ENCODE assay signal across 30 mouse cellular contexts in the genomic region with DNA sequence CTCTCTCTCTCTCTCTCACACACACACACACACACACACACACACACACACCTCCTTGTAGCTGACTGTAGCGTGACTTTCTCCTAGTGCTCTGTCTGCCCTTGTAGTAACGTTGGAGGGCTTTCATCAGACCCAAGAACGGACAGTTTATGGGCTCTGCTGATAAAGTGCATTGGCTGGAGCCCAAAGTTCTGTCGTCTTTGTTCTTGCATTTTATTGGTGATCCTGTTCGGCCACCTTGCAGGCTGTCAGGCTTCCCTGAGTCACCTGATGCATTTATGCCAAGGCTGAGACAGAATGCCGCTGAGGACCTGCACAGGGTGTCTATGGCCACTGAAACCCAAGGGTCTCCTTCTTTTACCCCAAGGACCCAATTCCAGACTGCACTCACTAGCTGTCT. TPM values are rescaled to one million over a fixed set of nuclear protein-coding genes. Genes with fewer than 3 reads are reported as not detected.
DNase-seq lines count a peak whose midpoint lies in the region; ATAC-seq and TF ChIP-seq lines count a peak whose summit lies in the region.
"Had no signal": no experiment of that assay in that cellular context is flagged by ENCODE, and none has a peak within 500 bp of the region (broad histone marks: within the 10 kb centered on the region; RNA-seq: fewer than 3 reads in every experiment).

No protein-coding gene starts in this region.

- H3K79me2 ChIP-seq in MEL (ENCODE audit: control insufficient read depth, insufficient read depth, low read length, poor library complexity): no peaks in the 10 kb centered on the region

- peaks cover 8 to 26% of the 10 kb centered on the region in 2 experiments for H3K4me1 ChIP-seq in MEL (ENCODE audit: control insufficient read depth in 1 of 2, insufficient read depth in 2 of 2, low read length in 2 of 2)

- TF ChIP-seq EP300 in MEL (IDR thresholded peaks at IDR 0.05; ENCODE audit: low read depth in 1 of 2, low read length in 2 of 2): peak; percentile 80 to 82

- TF ChIP-seq POLR2A in MEL (IDR thresholded peaks at IDR 0.05; ENCODE audit: control insufficient read depth in 1 of 2, insufficient read depth in 1 of 2, low read depth in 1 of 2, low read length in 2 of 2, poor library complexity in 1 of 2): no peak

- DNase-seq in cerebellum, postnatal 10 days: peak; percentile 31 to 35
- DNase-seq in cerebellum, adult 11-12 months: no peak
- peak; percentile 84 for DNase-seq in MEL (ENCODE audit: low read depth, low spot score)
- peak; percentile 69 for DNase-seq in adrenal gland, adult 8-10 months
- DNase-seq in embryo, embryonic 10 days (ENCODE audit: low spot score): no peak
- no peak for DNase-seq in kidney, postnatal 10 days
- no peak for DNase-seq in frontal cortex, postnatal 25 days (ENCODE audit: low spot score in 2 of 2)
- DNase-seq: cerebellum, adult 9-10 months; gastrocnemius, postnatal 10 days; heart, adult 18-20 months; heart, postnatal 14 days; layer of hippocampus, adult 9-11 months; liver, embryonic 13.5 days; lung, embryonic 14.5 days; lung, postnatal 36 days; retina, postnatal 1 day; right cerebral cortex, postnatal 25 days; thymus, adult 18-20 months; thymus, postnatal 4 days had no signal

- no peaks in the 10 kb centered on the region for H3K9me3 ChIP-seq in MEL (replicated peaks; ENCODE audit: insufficient read depth, low read length)
- H3K9me3 ChIP-seq: embryonic facial prominence, embryonic 12.5 days; forebrain, embryonic 13.5 days; liver, embryonic 13.5 days had no signal

- no peak for TF ChIP-seq RAD21 in MEL (IDR thresholded peaks at IDR 0.05; ENCODE audit: low read depth, low read length)

- no peaks in the 10 kb centered on the region for H3K27me3 ChIP-seq in MEL (ENCODE audit: control insufficient read depth in 1 of 2, insufficient read depth in 2 of 2, low read length in 2 of 2)

- ATAC-seq in erythroblast, adult 5-6 weeks (replicated peaks; ENCODE audit: low FRiP score, poor library complexity, severe bottlenecking): 0 out of 2 replicates have a peak, but pooled peaks have one; percentile 7
- ATAC-seq: activated CD4-positive, CD25-positive, alpha-beta regulatory T cell, adult 4 months; forebrain, embryonic 13.5 days; intestine, postnatal 0 days; midbrain, embryonic 16.5 days had no signal

- TF ChIP-seq CTCF in MEL (IDR thresholded peaks at IDR 0.05 in 2 of 3, conservative IDR thresholded peaks at IDR 0.05 in 1 of 3; ENCODE audit: control insufficient read depth in 1 of 3, insufficient read depth in 1 of 3, low read depth in 2 of 3, low read length in 3 of 3, poor library complexity in 1 of 3, severe bottlenecking in 1 of 3): no peak

- no peak overlapping the region for H3K27ac ChIP-seq in MEL (ENCODE audit: control insufficient read depth, low read depth, low read length)
- H3K27ac ChIP-seq: embryonic facial prominence, embryonic 12.5 days; forebrain, embryonic 13.5 days; heart, embryonic 13.5 days; limb, embryonic 13.5 days; liver, embryonic 13.5 days; neural tube, embryonic 13.5 days had no signal

- H3K36me3 ChIP-seq in MEL (ENCODE audit: control insufficient read depth in 1 of 2, insufficient read depth in 2 of 2, low read length in 2 of 2): peaks cover 0 to 16% of the 10 kb centered on the region in 2 experiments; a peak in 2 of 4 replicates
- H3K36me3 ChIP-seq: embryonic facial prominence, embryonic 12.5 days; heart, embryonic 13.5 days; limb, embryonic 13.5 days; liver, embryonic 13.5 days had no signal

- peak overlapping the region in 1 of 2 experiments; percentile 27; a peak in 1 of 4 replicates for H3K4me3 ChIP-seq in MEL (ENCODE audit: control insufficient read depth in 1 of 2, insufficient read depth in 1 of 2, low read depth in 2 of 2, low read length in 2 of 2)
- H3K4me3 ChIP-seq: embryonic facial prominence, embryonic 12.5 days; erythroblast, embryonic 14.5 days; forebrain, embryonic 13.5 days; heart, embryonic 13.5 days; limb, embryonic 13.5 days; liver, embryonic 13.5 days; myocyte; neural tube, embryonic 13.5 days had no signal

- no peak overlapping the region for H3K9ac ChIP-seq in MEL (ENCODE audit: control insufficient read depth, low read depth, low read length, poor library complexity, severe bottlenecking)
- H3K9ac ChIP-seq: embryonic facial prominence, embryonic 12.5 days; forebrain, embryonic 13.5 days; heart, embryonic 13.5 days; limb, embryonic 13.5 days; liver, embryonic 13.5 days; lung, embryonic 14.5 days; neural tube, embryonic 13.5 days had no signal

TF ChIP-seq in MEL, 35 proteins besides CTCF, POLR2A, EP300 and RAD21 (continues in another document):
- TF ChIP-seq MYC (IDR thresholded peaks at IDR 0.05; ENCODE audit: low read depth, low read length) (no peak), MYB (IDR thresholded peaks at IDR 0.05; ENCODE audit: low read depth, low read length) (peak; percentile 62), GABPA (IDR thresholded peaks at IDR 0.05; ENCODE audit: low read depth, low read length) (no peak), SMC3 (IDR thresholded peaks at IDR 0.05; ENCODE audit: low read depth, low read length) (0 out of 2 replicates have a peak, but pooled peaks have one; percentile 6), MAX (IDR thresholded peaks at IDR 0.05; ENCODE audit: low read length) (0 out of 2 replicates have a peak, but pooled peaks have one; percentile 44), ETS1 (IDR thresholded peaks at IDR 0.05; ENCODE audit: low read depth, low read length) (peak; percentile 70), POLR2AphosphoS2 (IDR thresholded peaks at IDR 0.05; ENCODE audit: low read length) (no peak), UBTF (IDR thresholded peaks at IDR 0.05; ENCODE audit: borderline replicate concordance, insufficient read depth, low read depth, low read length) (no peak), ELF1 (IDR thresholded peaks at IDR 0.05; ENCODE audit: low read depth, low read length) (no peak), MEF2A (IDR thresholded peaks at IDR 0.05; ENCODE audit: extremely low read depth, insufficient replicate concordance, low read depth, low read length, poor library complexity, severe bottlenecking) (0 out of 2 replicates have a peak, but pooled peaks have one; percentile 42), ZNF384 (IDR thresholded peaks at IDR 0.05; ENCODE audit: low read depth, low read length) (no peak), ZMIZ1 (IDR thresholded peaks at IDR 0.05; ENCODE audit: low read depth, low read length) (no peak), TCF12 (IDR thresholded peaks at IDR 0.05; ENCODE audit: low read depth, low read length) (peak; percentile 69), POLR2AphosphoS5 (IDR thresholded peaks at IDR 0.05; ENCODE audit: borderline replicate concordance, low read depth, low read length) (no peak), NRF1 (IDR thresholded peaks at IDR 0.05; ENCODE audit: insufficient read depth, low read depth, low read length, poor library complexity, severe bottlenecking) (no peak), TBP (IDR thresholded peaks at IDR 0.05; ENCODE audit: low read depth, low read length) (no peak), NELFE (IDR thresholded peaks at IDR 0.05; ENCODE audit: low read depth, low read length) (peak; percentile 33; the same call in 1 of the 2 replicates), CHD1 (IDR thresholded peaks at IDR 0.05; ENCODE audit: low read depth, low read length) (no peak), SIN3A (IDR thresholded peaks at IDR 0.05; ENCODE audit: low read length) (peak; percentile 57; the same call in 1 of the 2 replicates), MAZ (IDR thresholded peaks at IDR 0.05; ENCODE audit: low read depth, low read length) (peak; percentile 57; the same call in 1 of the 2 replicates), TAL1 (IDR thresholded peaks at IDR 0.05; ENCODE audit: low read length) (peak; percentile 36), USF2 (IDR thresholded peaks at IDR 0.05; ENCODE audit: borderline replicate concordance in 1 of 2, insufficient read depth in 1 of 2, low read depth in 1 of 2, low read length in 2 of 2) (0 out of 4 replicates have a peak, but pooled peaks of 1 of the 2 experiments have one; percentile 8), JUND (IDR thresholded peaks at IDR 0.05; ENCODE audit: low read depth, low read length) (no peak), MXI1 (IDR thresholded peaks at IDR 0.05; ENCODE audit: low read depth, low read length) (peak; percentile 35), USF1 (IDR thresholded peaks at IDR 0.05; ENCODE audit: low read depth, low read length) (peak; percentile 80), MAFK (IDR thresholded peaks at IDR 0.05; ENCODE audit: borderline replicate concordance, low read depth, low read length) (no peak), RCOR1 (IDR thresholded peaks at IDR 0.05; ENCODE audit: low read depth, low read length) (peak; percentile 49; the same call in 1 of the 2 replicates), BHLHE40 (IDR thresholded peaks at IDR 0.05; ENCODE audit: borderline replicate concordance, low read depth, low read length) (peak; percentile 40; the same call in 1 of the 2 replicates), HCFC1 (IDR thresholded peaks at IDR 0.05; ENCODE audit: low read depth, low read length) (no peak), CHD2 (IDR thresholded peaks at IDR 0.05; ENCODE audit: low read length) (no peak), E2F4 (IDR thresholded peaks at IDR 0.05; ENCODE audit: borderline replicate concordance, low read depth, low read length) (no peak), KAT2A (conservative IDR thresholded peaks at IDR 0.05; ENCODE audit: low read depth, low read length) (no peak), GATA1 (IDR thresholded peaks at IDR 0.05; ENCODE audit: low read depth, low read length) (peak; percentile 58), ZKSCAN1 (IDR thresholded peaks at IDR 0.05; ENCODE audit: low read depth, low read length) (no peak)

RNA-seq across cellular contexts. Expression of gene Rasgef1c, which starts 1.6 kb away (rescaled TPM):
- total RNA-seq in MEL (2012; rRNA removed): 0.12 TPM in 1 of 2 replicates, not detected in the other
- under 1 TPM in 1 of 2 experiments, not detected in 1; 0.15 TPM for polyA plus RNA-seq in MEL (2012; ENCODE audit: insufficient read depth in 1 of 2, insufficient read length in 2 of 2, low read depth in 1 of 2, low replicate concordance in 2 of 2, missing spikeins in 1 of 2)
- total RNA-seq in adrenal gland, adult 8-10 months (2022): 1 to 10 TPM in 1 of 4 experiments, under 1 TPM in 3; 0.67 to 1.1 (median 0.82) TPM
- 1.0 TPM in 1 of 2 replicates, not detected in the other for total RNA-seq in erythroblast, adult 5-6 weeks (2015; ENCODE audit: low replicate concordance)
- 0.94 TPM in 1 of 2 replicates, not detected in the other for total RNA-seq in erythroblast, adult 5-6 weeks (2017; ENCODE audit: low replicate concordance)
- polyA plus RNA-seq: erythroblast, embryonic 14.5 days; heart, embryonic 13.5 days; liver, embryonic 13.5 days; myocyte had no signal

RNA-seq across cellular contexts. Expression of gene Mapk9, which starts 53.5 kb away (rescaled TPM):
- 42.6 and 52.8 TPM in 2 replicates for total RNA-seq in MEL (2012; rRNA removed)
- 10 to 100 TPM in 1 of 2 experiments, not detected in 1; 43.1 TPM for polyA plus RNA-seq in MEL (2012; ENCODE audit: insufficient read depth in 1 of 2, insufficient read length in 2 of 2, low read depth in 1 of 2, low replicate concordance in 2 of 2, missing spikeins in 1 of 2)
- 10 to 100 TPM; 71.4 to 99.2 (median 87.3) TPM for total RNA-seq in adrenal gland, adult 8-10 months (2022)
- total RNA-seq in erythroblast, adult 5-6 weeks (2015; ENCODE audit: low replicate concordance): 9.2 and 16.3 TPM in 2 replicates
- total RNA-seq in erythroblast, adult 5-6 weeks (2017; ENCODE audit: low replicate concordance): 9.5 and 9.9 TPM in 2 replicates

Comparison
In these comparisons a context has a peak if more than half of its experiments do, and no peak if none do; other contexts are left out.
1. DNase-seq: peak in cerebellum, postnatal 10 days (2 of 2), MEL (single experiment) and adrenal gland, adult 8-10 months (single experiment); none in cerebellum, adult 11-12 months (single experiment), embryo, embryonic 10 days (single experiment), kidney, postnatal 10 days (single experiment) and frontal cortex, postnatal 25 days (0 of 2).